15 mouse cellular contexts compared by ENCODE assay signal in the genomic region with DNA sequence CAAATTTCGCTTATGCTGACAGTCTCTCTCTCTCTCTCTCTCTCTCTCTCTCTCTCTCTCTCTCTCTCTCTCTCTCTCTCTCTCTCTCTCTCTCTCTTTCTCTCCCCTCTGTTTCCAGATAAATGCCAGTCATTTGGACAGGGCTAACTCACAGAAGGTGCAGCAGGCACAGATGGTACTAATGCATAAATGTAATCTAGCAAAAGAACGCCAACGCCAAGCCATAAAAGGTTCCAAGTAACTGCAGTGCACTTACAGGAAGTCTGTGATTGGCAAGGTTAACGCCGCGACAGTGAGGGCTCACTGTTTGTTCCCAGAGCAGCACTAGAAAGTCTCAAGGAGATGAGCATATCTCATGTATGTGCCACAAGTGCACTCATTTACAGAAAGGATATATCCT.
DNase-seq lines count a peak whose midpoint lies in the region; TF ChIP-seq lines count a peak whose summit lies in the region.
"Had no signal": no experiment of that assay in that cellular context is flagged by ENCODE, and none has a peak within 500 bp of the region (broad histone marks: within the 10 kb centered on the region; RNA-seq: fewer than 3 reads in every experiment).

No protein-coding gene starts in this region.

- intact Hi-C loops in left cerebral cortex, postnatal 4 days (cut with DNase I), result no loop called here
- intact Hi-C loops in left cerebral cortex, adult 2 months (cut with DNase I), result loop anchor here (2.0 kb wide), 1 partner anchor 55 kb away; no protein-coding TSS in a partner anchor

- H3K4me3 ChIP-seq in left cerebral cortex, adult 2 months, result no peak overlapping the region
- H3K4me3 ChIP-seq: limb, embryonic 10.5 days; liver, embryonic 13.5 days; megakaryocyte, embryonic 14.5 days had no signal

- H3K27ac ChIP-seq in left cerebral cortex, adult 2 months, result no peak overlapping the region
- H3K27ac ChIP-seq: hindbrain, embryonic 14.5 days; limb, embryonic 10.5 days; liver, embryonic 13.5 days had no signal

- peak; percentile 9 to 13 for DNase-seq in cerebellum, postnatal 36 days
- no peak for DNase-seq in cerebellum, adult 8-10 months
- peak; percentile 62 for DNase-seq in left cerebral cortex, postnatal 4 days
- no peak for DNase-seq in left cerebral cortex, adult 2 months (ENCODE audit: extremely low spot score in 1 of 2, low spot score in 2 of 2)
- DNase-seq in embryo, embryonic 11 days, result peak; percentile 12
- DNase-seq in layer of hippocampus, postnatal 10 days (ENCODE audit: low spot score in 2 of 2), result peak; percentile 10 to 16
- no peak for DNase-seq in lung, postnatal 36 days
- no peak for DNase-seq in adrenal gland, postnatal 14 days
- DNase-seq: heart, adult 18-20 months; kidney, adult 9 months; kidney, postnatal 4 days; liver, embryonic 13.5 days had no signal

- TF ChIP-seq CTCF in left cerebral cortex, adult 2 months (IDR thresholded peaks at IDR 0.05), result no peak

Comparison
In these comparisons a context has a peak if more than half of its experiments do, and no peak if none do; other contexts are left out.
1. DNase-seq: peak in cerebellum, postnatal 36 days (2 of 2), left cerebral cortex, postnatal 4 days (single experiment), embryo, embryonic 11 days (single experiment) and layer of hippocampus, postnatal 10 days (2 of 2); none in cerebellum, adult 8-10 months (single experiment), left cerebral cortex, adult 2 months (0 of 2), lung, postnatal 36 days (single experiment) and adrenal gland, postnatal 14 days (single experiment).